Mouse (Mus musculus): Measurements from ENCODE around the gene Ddx43. TPM values are rescaled to one million over a fixed set of nuclear protein-coding genes. Genes with fewer than 3 reads are reported as not detected.

Gene Ddx43
- polyA plus RNA-seq, 1 experiment from 2014 or later = 0.50 TPM

DNA sequence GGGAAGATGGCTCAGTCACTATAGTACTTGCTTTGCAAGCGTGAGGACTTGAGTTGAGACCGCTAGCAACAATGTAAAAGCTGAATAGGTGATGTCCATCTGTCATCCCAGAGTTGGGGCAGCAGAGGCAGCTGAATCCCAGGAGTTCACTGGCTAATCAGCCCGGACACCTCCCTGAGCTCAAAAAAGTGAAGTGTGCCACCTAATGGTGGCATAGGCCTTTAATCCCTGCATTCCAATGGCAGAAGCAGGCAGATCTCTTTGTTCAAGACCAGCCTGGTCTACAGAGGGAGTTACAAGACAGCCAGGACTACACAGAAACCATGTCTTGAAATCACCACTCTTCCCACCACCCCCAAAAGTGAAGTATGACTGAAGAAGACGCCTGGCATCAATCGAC is 36.9 kb downstream of the Ddx43 start:
- 93% methylated on average over 5 of the region's 5 CpGs for WGBS
- no peak for ATAC-seq (ENCODE audit: low FRiP score, low TSS enrichment)
- no peak overlapping the region for H3K4me3 ChIP-seq (ENCODE audit: low read length)
- no peak overlapping the region for H3K27ac ChIP-seq (ENCODE audit: low read length)
- H3K36me3 ChIP-seq (ENCODE audit: insufficient read depth, low read length) = no peaks in the 10 kb centered on the region
- H3K27me3 ChIP-seq (ENCODE audit: insufficient read depth, low read length) = no peaks in the 10 kb centered on the region
- peaks cover 11% of the 10 kb centered on the region; the same call in 1 of the 2 replicates for H3K4me1 ChIP-seq (ENCODE audit: insufficient read depth, low read length)
- H3K9me3 ChIP-seq (ENCODE audit: low read length) = no peaks in the 10 kb centered on the region
- no peak overlapping the region for H3K9ac ChIP-seq (replicated peaks; ENCODE audit: low read length)
- H3K4me2 ChIP-seq (replicated peaks; ENCODE audit: low read depth, low read length) = no peak overlapping the region

- WGBS = 70% methylated on average over 5 of the region's 5 CpGs
- no peak overlapping the region for H3K4me2 ChIP-seq (replicated peaks; ENCODE audit: low read depth, low read length)
- no peak for ATAC-seq (ENCODE audit: low FRiP score, low TSS enrichment)
- no peak overlapping the region for H3K9ac ChIP-seq (replicated peaks; ENCODE audit: low read length)
- H3K4me1 ChIP-seq (ENCODE audit: insufficient read depth, low read length) = peaks cover 12% of the 10 kb centered on the region
- H3K27ac ChIP-seq (ENCODE audit: low read length) = no peak overlapping the region
- H3K36me3 ChIP-seq (ENCODE audit: insufficient read depth, low read length) = no peaks in the 10 kb centered on the region
- H3K4me3 ChIP-seq (ENCODE audit: low read length) = no peak overlapping the region
- H3K27me3 ChIP-seq (ENCODE audit: insufficient read depth, low read length) = peaks cover 40% of the 10 kb centered on the region
- no peaks in the 10 kb centered on the region for H3K9me3 ChIP-seq (ENCODE audit: low read length)
These were observed 43.8 kb downstream of the Ddx43 start for GRCm38 (mm10) chr9:78439426-78439825.

DNA sequence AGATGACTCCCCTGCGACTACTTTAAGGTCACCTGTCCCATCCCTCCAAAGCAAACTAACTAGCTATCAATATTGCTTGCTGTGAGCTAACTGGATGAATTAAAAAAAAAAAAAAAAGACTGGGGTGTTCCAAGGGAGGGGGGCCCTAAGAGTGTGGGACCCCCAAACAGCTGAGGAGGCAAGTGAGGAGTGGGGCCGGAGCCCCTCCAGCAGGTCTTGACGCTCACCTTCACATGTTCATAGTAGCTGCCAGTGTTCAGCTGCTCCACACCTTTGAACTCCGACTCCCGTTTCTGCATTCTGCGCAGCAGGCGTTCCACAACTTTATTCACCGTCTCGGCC is 46.6 kb downstream of the Ddx43 start:
- Histone ChIP-seq H3K27me3 (ENCODE audit: insufficient read depth, low read length) (peaks cover 59% of the 10 kb centered on the region), H3K4me2 (replicated peaks; ENCODE audit: low read depth, low read length) (peak overlapping the region; percentile 92), H3K27ac (ENCODE audit: low read length) (no peak overlapping the region), H3K9ac (replicated peaks; ENCODE audit: low read length) (peak overlapping the region; percentile 76), H3K4me1 (ENCODE audit: insufficient read depth, low read length) (peaks cover 12% of the 10 kb centered on the region), H3K9me3 (ENCODE audit: low read length) (no peaks in the 10 kb centered on the region), H3K4me3 (ENCODE audit: low read length) (peak overlapping the region; percentile 61), H3K36me3 (ENCODE audit: insufficient read depth, low read length) (no peaks in the 10 kb centered on the region)
- ATAC-seq (ENCODE audit: low FRiP score, low TSS enrichment) = peak; percentile 36; the same call in 1 of the 2 replicates
- 3% methylated on average over 9 of the region's 9 CpGs for WGBS

GRCm38 (mm10) chr9:78442579-78443392 is 47.2 kb downstream of the Ddx43 start, which contains the start of gene Cgas:
Gene Cgas (minus strand): TSS chr9:78443237.
- Histone ChIP-seq H3K4me2 (replicated peaks; ENCODE audit: low read depth, low read length) (peak within 1 kb of the TSS; percentile 92), H3K9me3 (ENCODE audit: low read length) (no peaks in the 10 kb centered on the region), H3K4me1 (ENCODE audit: insufficient read depth, low read length) (peaks cover 16% of the 10 kb centered on the region), H3K27me3 (ENCODE audit: insufficient read depth, low read length) (peaks cover 59% of the 10 kb centered on the region), H3K36me3 (ENCODE audit: insufficient read depth, low read length) (no peaks in the 10 kb centered on the region), H3K9ac (replicated peaks; ENCODE audit: low read length) (peak within 1 kb of the TSS; percentile 76), H3K4me3 (ENCODE audit: low read length) (peak within 1 kb of the TSS; percentile 61), H3K27ac (ENCODE audit: low read length) (no peak within 1 kb of the TSS)
- WGBS = under 1% methylated on average over 81 of the region's 81 CpGs
- peak; percentile 64 for ATAC-seq (ENCODE audit: low FRiP score, low TSS enrichment)

DNA sequence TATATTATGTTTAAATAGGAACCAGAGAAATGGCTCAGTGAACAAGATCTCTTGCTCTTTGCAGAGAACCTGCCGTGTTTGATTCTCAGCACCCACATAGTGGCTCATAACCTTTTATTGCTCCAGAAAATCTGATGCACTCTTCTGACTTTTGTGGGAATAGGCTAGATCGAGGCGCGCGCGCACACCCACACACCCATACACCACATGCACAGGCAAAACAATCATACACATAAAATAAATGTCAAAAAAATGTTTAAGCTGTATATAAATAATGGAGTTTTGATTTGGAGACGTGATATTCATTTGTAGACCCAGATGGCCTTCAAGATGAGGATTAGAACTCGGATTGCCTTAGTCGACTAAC is 52.0 kb downstream of the Ddx43 start:
- WGBS = 29% methylated on average over 9 of the region's 9 CpGs
- peaks cover 8% of the 10 kb centered on the region; the same call in 1 of the 2 replicates for H3K36me3 ChIP-seq (ENCODE audit: insufficient read depth, low read length)
- peak overlapping the region; percentile 98 for H3K9ac ChIP-seq (replicated peaks; ENCODE audit: low read length)
- H3K4me3 ChIP-seq (ENCODE audit: low read length) = peak overlapping the region; percentile 99
- no peaks in the 10 kb centered on the region for H3K9me3 ChIP-seq (ENCODE audit: low read length)
- H3K4me2 ChIP-seq (replicated peaks; ENCODE audit: low read depth, low read length) = peak overlapping the region; percentile 74
- H3K27ac ChIP-seq (ENCODE audit: low read length) = no peak overlapping the region
- H3K4me1 ChIP-seq (ENCODE audit: insufficient read depth, low read length) = peaks cover 17% of the 10 kb centered on the region
- H3K27me3 ChIP-seq (ENCODE audit: insufficient read depth, low read length) = peaks cover 33% of the 10 kb centered on the region
- ATAC-seq (ENCODE audit: low FRiP score, low TSS enrichment) = peak; percentile 28; the same call in 1 of the 2 replicates

DNA sequence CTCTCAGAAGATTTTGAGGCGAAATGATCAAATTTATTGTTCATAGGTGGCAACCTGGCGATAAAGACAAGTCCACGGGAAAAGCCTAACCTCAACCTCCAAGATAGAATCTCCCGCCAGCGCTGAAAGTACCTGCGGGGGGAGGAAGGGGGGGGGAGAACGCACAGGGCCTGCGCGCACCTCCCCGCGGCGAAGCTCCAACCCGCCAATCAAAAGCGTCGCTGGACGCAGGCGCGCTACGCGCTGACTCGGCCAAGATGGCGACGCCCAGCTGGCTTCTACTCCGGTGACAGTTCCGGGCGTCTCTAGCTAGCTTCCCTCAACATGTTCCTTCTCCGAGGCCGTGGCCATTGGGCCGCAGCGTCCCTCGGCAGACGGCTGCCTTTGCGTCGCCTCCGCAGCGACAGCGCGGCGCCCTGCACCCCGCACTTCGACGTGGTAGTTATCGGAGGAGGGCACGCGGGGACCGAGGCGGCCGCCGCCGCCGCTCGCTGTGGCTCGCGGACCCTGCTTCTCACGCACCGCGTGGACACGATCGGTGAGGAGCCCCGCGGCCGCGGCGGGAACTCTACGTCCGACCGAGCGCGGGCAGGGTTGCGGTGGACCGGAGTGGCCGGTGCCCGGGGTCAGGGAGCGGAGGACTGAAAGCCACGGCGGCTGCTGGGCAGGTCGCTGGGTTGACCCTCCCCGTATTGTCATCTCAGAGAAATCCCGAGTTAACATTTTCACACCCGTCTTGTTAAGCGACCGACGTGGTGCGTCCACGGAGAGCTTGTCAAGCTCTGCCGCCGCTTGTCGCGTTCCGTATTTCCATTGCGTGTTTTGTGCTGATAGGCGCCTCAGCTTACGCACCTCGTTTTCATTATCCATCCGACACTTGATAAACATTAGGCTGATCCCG is 52.6 kb downstream of the Ddx43 start, which contains the start of the genes Mto1 and Gm17324:
Gene Mto1, plus strand, starts transcription at position 236 of the 901 bp plus-strand sequence.
Gene Gm17324, minus strand, starts transcription at position 814 of the 901 bp plus-strand sequence.
- H3K27me3 ChIP-seq (ENCODE audit: insufficient read depth, low read length) = peaks cover 30% of the 10 kb centered on the region
- under 1% methylated on average over 92 of the region's 96 CpGs for WGBS
- peak; percentile 94 for ATAC-seq (ENCODE audit: low FRiP score, low TSS enrichment)

DNA sequence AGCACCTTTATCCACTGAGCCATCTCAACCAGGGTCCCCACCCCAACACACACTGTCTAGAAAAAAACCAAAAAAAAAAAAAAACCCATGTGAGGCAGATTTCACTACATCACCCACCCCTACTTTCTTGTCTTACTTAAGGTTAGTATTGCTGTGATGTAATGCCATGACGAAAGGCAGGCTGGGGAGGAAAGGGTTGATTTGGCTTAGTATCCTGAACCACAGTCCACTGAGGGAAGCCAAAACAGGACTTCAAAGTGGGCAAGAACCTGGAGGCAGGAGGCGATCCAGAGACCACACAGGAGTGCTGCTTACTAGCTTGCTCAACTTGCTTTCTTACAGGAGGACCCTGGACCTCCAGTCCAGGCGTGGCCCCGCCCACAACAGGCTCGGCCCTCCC is 54.8 kb downstream of the Ddx43 start:
- Histone ChIP-seq H3K4me1 (ENCODE audit: insufficient read depth, low read length) (peaks cover 11% of the 10 kb centered on the region), H3K9me3 (ENCODE audit: low read length) (no peaks in the 10 kb centered on the region), H3K4me2 (replicated peaks; ENCODE audit: low read depth, low read length) (no peak overlapping the region), H3K27ac (ENCODE audit: low read length) (no peak overlapping the region), H3K4me3 (ENCODE audit: low read length) (no peak overlapping the region), H3K27me3 (ENCODE audit: insufficient read depth, low read length) (peaks cover 12% of the 10 kb centered on the region), H3K36me3 (ENCODE audit: insufficient read depth, low read length) (peaks cover 24% of the 10 kb centered on the region), H3K9ac (replicated peaks; ENCODE audit: low read length) (no peak overlapping the region)
- ATAC-seq (ENCODE audit: low FRiP score, low TSS enrichment) = no peak
- 78% methylated on average over 5 of the region's 5 CpGs for whole genome bisulfite sequencing

More for the DNA sequence above, 52.6 kb downstream of the Ddx43 start, which contains the start of the genes Mto1 and Gm17324:
- Histone ChIP-seq H3K9ac (replicated peaks; ENCODE audit: low read length) (peak within 1 kb of the TSS; percentile 98), H3K9me3 (ENCODE audit: low read length) (no peaks in the 10 kb centered on the region), H3K36me3 (ENCODE audit: insufficient read depth, low read length) (peaks cover 14% of the 10 kb centered on the region), H3K27ac (ENCODE audit: low read length) (peak within 1 kb of the TSS; percentile 91), H3K4me3 (ENCODE audit: low read length) (peak within 1 kb of the TSS; percentile 99), H3K4me2 (replicated peaks; ENCODE audit: low read depth, low read length) (peak within 1 kb of the TSS; percentile 74), H3K4me1 (ENCODE audit: insufficient read depth, low read length) (peaks cover 11% of the 10 kb centered on the region)

DNA sequence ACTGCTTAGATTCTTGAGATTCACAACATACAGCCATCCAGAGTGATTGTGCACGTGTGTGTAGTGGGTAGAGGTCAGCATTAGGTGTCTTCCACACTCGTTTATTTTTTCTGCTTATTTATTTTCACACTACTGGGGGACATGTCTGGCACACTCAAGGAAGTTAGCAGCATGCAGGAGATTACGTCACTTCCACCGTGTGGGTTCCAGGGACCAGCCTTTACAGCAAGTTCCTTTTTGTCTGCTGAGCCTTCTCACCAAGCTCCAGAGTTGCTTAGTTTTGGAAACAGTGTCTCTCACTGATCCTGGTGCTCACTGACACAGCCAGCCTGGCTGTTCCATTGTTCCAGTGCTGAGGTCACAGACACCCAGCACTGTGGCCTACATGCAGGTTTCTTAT is 55.8 kb downstream of the Ddx43 start:
- Histone ChIP-seq H3K4me2 (replicated peaks; ENCODE audit: low read depth, low read length) (no peak overlapping the region), H3K4me1 (ENCODE audit: insufficient read depth, low read length) (peaks cover 11% of the 10 kb centered on the region), H3K36me3 (ENCODE audit: insufficient read depth, low read length) (peaks cover 24% of the 10 kb centered on the region), H3K27ac (ENCODE audit: low read length) (no peak overlapping the region), H3K9ac (replicated peaks; ENCODE audit: low read length) (no peak overlapping the region), H3K27me3 (ENCODE audit: insufficient read depth, low read length) (peaks cover 5% of the 10 kb centered on the region; the same call in 1 of the 2 replicates), H3K4me3 (ENCODE audit: low read length) (no peak overlapping the region), H3K9me3 (ENCODE audit: low read length) (no peaks in the 10 kb centered on the region)
- no peak for ATAC-seq (ENCODE audit: low FRiP score, low TSS enrichment)
- 80% methylated on average over 4 of the region's 4 CpGs for WGBS

DNA sequence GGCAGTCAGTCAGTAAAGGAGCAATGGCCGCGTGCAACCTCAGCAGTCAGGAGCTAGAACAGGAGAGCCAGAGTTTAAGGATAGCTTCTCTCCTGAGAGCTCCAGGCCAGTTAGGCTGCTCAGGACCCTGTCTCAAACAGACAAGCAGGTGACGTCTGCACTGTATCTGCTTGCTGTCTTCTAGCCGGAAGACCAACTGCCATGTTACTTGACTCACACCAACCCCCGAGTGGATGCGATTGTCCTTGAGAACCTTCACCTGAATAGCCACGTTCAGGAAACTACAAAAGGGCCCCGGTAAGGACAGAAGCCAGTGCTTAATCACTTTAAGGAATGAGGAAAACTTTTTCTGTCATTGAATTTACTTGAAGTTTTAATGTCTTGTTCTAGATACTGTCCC is 61.4 kb downstream of the Ddx43 start:
- Histone ChIP-seq H3K4me1 (ENCODE audit: insufficient read depth, low read length) (no peaks in the 10 kb centered on the region), H3K9ac (replicated peaks; ENCODE audit: low read length) (no peak overlapping the region), H3K4me2 (replicated peaks; ENCODE audit: low read depth, low read length) (no peak overlapping the region), H3K27me3 (ENCODE audit: insufficient read depth, low read length) (no peaks in the 10 kb centered on the region), H3K9me3 (ENCODE audit: low read length) (no peaks in the 10 kb centered on the region), H3K36me3 (ENCODE audit: insufficient read depth, low read length) (peaks cover 62% of the 10 kb centered on the region), H3K27ac (ENCODE audit: low read length) (no peak overlapping the region), H3K4me3 (ENCODE audit: low read length) (no peak overlapping the region)
- no peak for ATAC-seq (ENCODE audit: low FRiP score, low TSS enrichment)
- WGBS = 90% methylated on average over 8 of the region's 8 CpGs
